Mouse (Mus musculus) ES-Bruce4 (cell line): ENCODE results near the gene Bnip1. TPM values are rescaled to one million over a fixed set of nuclear protein-coding genes. Genes with fewer than 3 reads are reported as not detected.

Experiments
- H3K27ac ChIP-seq: 2 replicates; pipeline ENCODE4 v1.5.1; 2012; ENCODE audit warnings: low read length, inconsistent platforms; ENCODE audit not compliant: insufficient read depth
- H3K27me3 ChIP-seq: 2 replicates; pipeline ENCODE4 v1.6.1; 2012; ENCODE audit warnings: mild to moderate bottlenecking, low read length, inconsistent platforms; ENCODE audit not compliant: control insufficient read depth, poor library complexity, insufficient read depth, severe bottlenecking
- H3K36me3 ChIP-seq: 2 replicates; pipeline ENCODE4 v1.6.1; 2012; ENCODE audit warnings: inconsistent platforms, mild to moderate bottlenecking, low read length, moderate library complexity; ENCODE audit not compliant: control insufficient read depth, poor library complexity, insufficient read depth, severe bottlenecking
- H3K4me1 ChIP-seq: one replicate; pipeline ENCODE4 v1.8.1; 2011; ENCODE audit warnings: low read length; ENCODE audit not compliant: control insufficient read depth, insufficient read depth
- H3K4me3 ChIP-seq: 2 replicates; pipeline ENCODE4 v1.5.1; 2011; ENCODE audit warnings: low read depth, mild to moderate bottlenecking, low read length
- H3K9ac ChIP-seq: 2 replicates; pipeline ENCODE4 v1.6.1; 2012; ENCODE audit warnings: low read depth, mild to moderate bottlenecking, inconsistent platforms; ENCODE audit not compliant: poor library complexity, severe bottlenecking
- H3K9me3 ChIP-seq: replicated peaks from 2 replicates; pipeline ENCODE4 v1.6.1; 2012; ENCODE audit warnings: mild to moderate bottlenecking, low read length, inconsistent platforms; ENCODE audit not compliant: control insufficient read depth, poor library complexity, insufficient read depth, severe bottlenecking
- CTCF ChIP-seq: IDR thresholded peaks from one replicate; pipeline ENCODE4 v1.8.1; 2011; ENCODE audit warnings: low read depth, low read length
- EP300 ChIP-seq: IDR thresholded peaks from 2 replicates; pipeline ENCODE4 v1.6.1; 2011; ENCODE audit warnings: low read depth, low read length; ENCODE audit not compliant: insufficient read depth
- POLR2A ChIP-seq: IDR thresholded peaks from one replicate; pipeline ENCODE4 v1.8.1; 2011; ENCODE audit warnings: low read length; ENCODE audit not compliant: insufficient read depth
- polyA plus RNA-seq: library from polyadenylated mRNA; stranded (reverse); fragments of >200 nt; gene quantifications from 2 replicates; pipeline ENCODE4 v1.2.4, GENCODE M21; 2011; ENCODE audit warnings: low read depth; ENCODE audit not compliant: missing spikeins, insufficient read depth, insufficient read length

The Bnip1 gene
- polyA plus RNA-seq, 1 experiment: 28.9 TPM

GRCm38 (mm10) chr17:26826131-26826530, 45.3 kb downstream of the Bnip1 start:
- Histone ChIP-seq H3K9me3 (peaks cover 16% of the 10 kb centered on the region; the same call in 1 of the 2 replicates), H3K27me3 (no peaks in the 10 kb centered on the region), H3K4me1 (no peaks in the 10 kb centered on the region), H3K4me3 (no peak overlapping the region), H3K9ac (no peak overlapping the region), H3K27ac (no peak overlapping the region), H3K36me3 (no peaks in the 10 kb centered on the region)
- TF ChIP-seq CTCF (no peak), POLR2A (no peak), EP300 (no peak)

DNA sequence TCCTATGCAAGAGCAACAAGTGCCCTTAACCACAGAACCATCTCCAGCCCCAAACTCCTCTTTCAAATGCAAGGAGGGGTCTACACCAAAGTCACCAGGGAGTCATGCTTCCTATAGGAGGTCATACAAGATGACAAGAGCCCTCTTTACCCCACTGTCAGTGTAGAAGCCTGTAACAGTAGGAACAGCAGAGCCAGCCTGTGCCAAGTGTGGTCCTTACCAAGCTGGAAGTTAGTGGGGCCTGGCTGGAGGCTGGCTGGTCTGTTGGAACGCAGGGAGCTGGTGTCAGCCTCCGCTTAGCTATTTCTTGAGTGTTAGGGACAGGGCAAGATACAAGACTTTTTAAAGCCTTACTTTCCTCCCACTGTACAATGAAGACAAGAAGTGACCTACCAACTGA, 52.9 kb downstream of the Bnip1 start:
- H3K27me3 ChIP-seq: peaks cover 8% of the 10 kb centered on the region
- no peak overlapping the region for H3K4me3 ChIP-seq
- H3K36me3 ChIP-seq: no peaks in the 10 kb centered on the region
- no peak overlapping the region for H3K9ac ChIP-seq
- TF ChIP-seq EP300: no peak
- TF ChIP-seq POLR2A: no peak
- TF ChIP-seq CTCF: no peak
- H3K27ac ChIP-seq: no peak overlapping the region
- H3K9me3 ChIP-seq: no peaks in the 10 kb centered on the region
- peaks cover 2% of the 10 kb centered on the region for H3K4me1 ChIP-seq

- Histone ChIP-seq H3K4me3 (no peak overlapping the region), H3K4me1 (peaks cover 2% of the 10 kb centered on the region), H3K9me3 (no peaks in the 10 kb centered on the region), H3K27ac (no peak overlapping the region), H3K9ac (no peak overlapping the region), H3K36me3 (no peaks in the 10 kb centered on the region), H3K27me3 (peaks cover 12% of the 10 kb centered on the region)
- TF ChIP-seq EP300: no peak
- TF ChIP-seq CTCF: no peak
- no peak for TF ChIP-seq POLR2A
These were observed 53.6 kb downstream of the Bnip1 start for GRCm38 (mm10) chr17:26834302-26834965.

GRCm38 (mm10) chr17:26834966-26835755, 54.3 kb downstream of the Bnip1 start:
- Histone ChIP-seq H3K36me3 (no peaks in the 10 kb centered on the region), H3K9me3 (no peaks in the 10 kb centered on the region), H3K27me3 (peaks cover 15% of the 10 kb centered on the region), H3K4me3 (no peak overlapping the region), H3K4me1 (peaks cover 2% of the 10 kb centered on the region), H3K27ac (no peak overlapping the region), H3K9ac (no peak overlapping the region)
- TF ChIP-seq EP300 (no peak), CTCF (no peak)

- TF ChIP-seq EP300: peak; percentile 50; the same call in 1 of the 2 replicates
- no peak for TF ChIP-seq CTCF
- no peak for TF ChIP-seq POLR2A
- H3K4me1 ChIP-seq: peaks cover 2% of the 10 kb centered on the region
- no peak overlapping the region for H3K27ac ChIP-seq
- H3K4me3 ChIP-seq: 0 out of 2 replicates have a peak overlapping the region, but pooled peaks have one; percentile 16
- H3K9me3 ChIP-seq: no peaks in the 10 kb centered on the region
- H3K9ac ChIP-seq: no peak overlapping the region
- no peaks in the 10 kb centered on the region for H3K36me3 ChIP-seq
- H3K27me3 ChIP-seq: peaks cover 16% of the 10 kb centered on the region
These were observed 55.1 kb downstream of the Bnip1 start for GRCm38 (mm10) chr17:26835956-26836355.

GRCm38 (mm10) chr17:26836377-26836776, 55.5 kb downstream of the Bnip1 start:
- Histone ChIP-seq H3K27me3 (peaks cover 19% of the 10 kb centered on the region), H3K4me3 (no peak overlapping the region), H3K36me3 (no peaks in the 10 kb centered on the region), H3K9ac (no peak overlapping the region), H3K9me3 (no peaks in the 10 kb centered on the region), H3K4me1 (peaks cover 2% of the 10 kb centered on the region), H3K27ac (no peak overlapping the region)
- no peak for TF ChIP-seq POLR2A
- TF ChIP-seq EP300: no peak
- TF ChIP-seq CTCF: no peak
